Mouse (Mus musculus) CH12.LX (cell line): ENCODE results near the gene Hykk.

Source experiments
- CTCF ChIP-seq, 2 experiments: IDR thresholded peaks in 1 of 2; conservative IDR thresholded peaks in 1 of 2; 2 replicates each; pipeline ENCODE4 v1.5.1; 2011 to 2012; ENCODE audit warnings: low read depth in 2 of 2, low read length in 2 of 2, improper control_type of control experiment in 1 of 2, inconsistent platforms in 1 of 2, mild to moderate bottlenecking in 1 of 2, moderate library complexity in 1 of 2
- POLR2AphosphoS2 ChIP-seq: IDR thresholded peaks from 2 replicates; pipeline ENCODE4 v1.6.1; 2011; ENCODE audit warnings: low read depth, low read length, improper control_type of control experiment

DNA sequence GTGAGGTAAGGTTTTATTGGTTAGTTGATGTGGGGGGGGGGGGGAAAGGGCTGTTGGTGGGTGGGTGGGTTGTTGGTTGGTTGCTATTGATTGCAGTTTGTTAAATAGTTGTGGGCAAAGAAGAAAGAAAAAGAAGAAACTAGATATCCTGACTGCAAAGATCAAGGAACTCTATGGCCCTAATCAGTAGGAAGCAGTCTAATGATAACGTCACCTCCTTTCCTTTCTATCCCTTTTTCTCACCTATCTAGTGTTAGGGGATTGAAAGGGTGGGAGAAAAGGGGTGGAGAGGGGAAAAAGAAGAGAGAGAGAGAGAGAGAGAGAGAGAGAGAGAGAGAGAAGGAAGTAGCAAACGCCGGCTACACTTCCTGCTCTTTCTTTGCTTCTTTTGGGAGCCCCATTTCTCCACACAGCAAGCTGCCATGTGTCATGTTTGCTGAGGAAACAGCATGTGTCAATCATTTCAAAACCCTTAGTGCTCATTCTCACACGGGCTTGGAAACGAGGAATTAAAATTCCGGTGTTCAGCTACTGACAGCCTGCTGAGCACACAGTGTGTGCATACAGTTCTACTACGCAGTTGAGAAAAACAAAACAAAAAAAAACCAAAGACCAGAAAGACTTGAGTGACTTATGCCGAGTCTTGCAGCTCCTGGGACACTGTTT lies 53.0 kb downstream of the Hykk start:
- TF ChIP-seq POLR2AphosphoS2: no peak
- TF ChIP-seq CTCF (conservative IDR thresholded peaks at IDR 0.05 in 1 of 2, IDR thresholded peaks at IDR 0.05 in 1 of 2; ENCODE audit: low read depth in 2 of 2, low read length in 2 of 2): no peak
